Mouse (Mus musculus) kidney, postnatal 0 days (tissue): ENCODE results near the gene Bod1. TPM values are rescaled to one million over a fixed set of nuclear protein-coding genes. Genes with fewer than 3 reads are reported as not detected.
A peak's percentile ranks its signal among the peaks of the same experiment; 100 is the strongest.

ENCODE experiments used
- ATAC-seq: fragments of 200-750 bp; cut with Nextera tagmentation; replicated peaks from 2 replicates; pipeline ENCODE4 v1.8.0; 2017; ENCODE audit warnings: low read depth, moderate number of reproducible peaks, moderate TSS enrichment, moderate library complexity; ENCODE audit not compliant: low FRiP score
- DNase-seq: peaks from one replicate; pipeline ENCODE4 v3.0.0-alpha.2; 2016; ENCODE audit warnings: low spot score
- H3K27ac ChIP-seq: fragments of 300-500 bp; sonication (generic); 2 replicates; pipeline ENCODE4 v1.5.1; 2014; ENCODE audit warnings: mild to moderate bottlenecking
- H3K27me3 ChIP-seq: fragments of 300-500 bp; sonication (generic); 2 replicates; pipeline ENCODE4 v1.6.1; 2014; ENCODE audit warnings: low read length, mixed read lengths; ENCODE audit not compliant: insufficient read depth
- H3K36me3 ChIP-seq: fragments of 300-500 bp; sonication (generic); 2 replicates; pipeline ENCODE4 v1.6.1; 2014; ENCODE audit warnings: low read length, mixed read lengths; ENCODE audit not compliant: insufficient read depth
- H3K4me1 ChIP-seq: fragments of 300-500 bp; sonication (generic); replicated peaks from 2 replicates; pipeline ENCODE4 v1.6.1; 2014; ENCODE audit warnings: antibody characterized with exemption, low read length, mixed read lengths; ENCODE audit not compliant: insufficient read depth
- H3K4me2 ChIP-seq: fragments of 300-500 bp; sonication (generic); 2 replicates; pipeline ENCODE4 v1.6.1; 2014; ENCODE audit warnings: mild to moderate bottlenecking, low read length, moderate library complexity, mixed read lengths
- H3K4me3 ChIP-seq: fragments of 300-500 bp; sonication (generic); replicated peaks from 2 replicates; pipeline ENCODE4 v1.5.1; 2014; ENCODE audit warnings: low read depth, low read length
- H3K9ac ChIP-seq: fragments of 300-500 bp; sonication (generic); 2 replicates; pipeline ENCODE4 v1.6.1; 2014; ENCODE audit warnings: low read depth, low read length
- H3K9me3 ChIP-seq: fragments of 300-500 bp; sonication (generic); replicated peaks from 2 replicates; pipeline ENCODE4 v1.6.1; 2016; ENCODE audit warnings: low read length, inconsistent platforms, mixed read lengths
- CTCF ChIP-seq: IDR thresholded peaks from 2 replicates; pipeline ENCODE4 v1.5.1; 2016; ENCODE audit warnings: antibody characterized with exemption, low read depth, mild to moderate bottlenecking, moderate library complexity
- WGBS: fragments of 180-500 bp; shearing (Covaris S2); extraction: QIAGEN DNeasy Blood & Tissue Kit; methylation state at CpG from one replicate; pipeline ENCODE4 v1.1.7; 2014; 5-methylcytosine and 5-hydroxymethylcytosine counted together
- polyA plus RNA-seq: library from polyadenylated mRNA; unstranded; fragments of >200 nt; fragmentation: Nextera tagmentation; extraction: Ambion mirVana; gene quantifications from 2 replicates; pipeline ENCODE4 v1.2.1, GENCODE M21; 2015

The Bod1 gene
- polyA plus RNA-seq, 1 experiment from 2014 or later: 102 TPM

DNA sequence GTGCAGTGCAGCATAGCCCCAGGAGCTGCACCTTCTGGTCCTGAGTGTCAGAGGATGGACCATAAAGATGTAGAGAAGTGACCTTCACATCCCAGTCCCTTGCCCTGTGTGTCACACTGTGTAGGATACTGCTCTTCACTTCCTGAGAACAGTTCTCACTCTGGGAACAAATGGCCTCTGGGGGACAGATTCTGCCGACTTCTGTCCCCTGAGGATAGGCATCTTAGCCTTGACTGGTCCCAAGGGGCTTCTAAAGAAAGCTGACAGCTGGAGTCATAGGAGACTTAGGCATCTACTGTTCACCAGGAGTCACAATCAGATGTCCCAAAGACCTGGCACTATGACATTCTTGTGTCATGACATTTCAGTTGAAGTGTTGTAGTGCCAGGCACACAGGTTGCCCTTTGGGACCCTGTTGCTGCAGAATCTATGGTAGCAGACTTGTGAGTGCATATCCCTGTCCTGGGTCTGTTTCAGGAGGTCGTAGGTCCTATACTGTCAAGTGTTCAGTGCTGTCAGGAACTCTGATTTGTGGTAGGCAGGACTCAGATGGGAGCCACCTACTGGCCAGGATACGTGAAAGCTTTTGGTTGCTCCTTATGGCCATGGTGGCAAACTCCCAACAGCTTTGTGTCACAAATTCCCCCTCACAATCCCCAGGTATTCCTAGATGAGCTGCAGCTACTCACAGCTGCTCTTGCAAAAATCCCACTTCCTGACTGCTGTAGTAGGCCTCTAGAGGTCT is 30.4 kb downstream of the Bod1 start:
- no peak overlapping the region for H3K27ac ChIP-seq

DNA sequence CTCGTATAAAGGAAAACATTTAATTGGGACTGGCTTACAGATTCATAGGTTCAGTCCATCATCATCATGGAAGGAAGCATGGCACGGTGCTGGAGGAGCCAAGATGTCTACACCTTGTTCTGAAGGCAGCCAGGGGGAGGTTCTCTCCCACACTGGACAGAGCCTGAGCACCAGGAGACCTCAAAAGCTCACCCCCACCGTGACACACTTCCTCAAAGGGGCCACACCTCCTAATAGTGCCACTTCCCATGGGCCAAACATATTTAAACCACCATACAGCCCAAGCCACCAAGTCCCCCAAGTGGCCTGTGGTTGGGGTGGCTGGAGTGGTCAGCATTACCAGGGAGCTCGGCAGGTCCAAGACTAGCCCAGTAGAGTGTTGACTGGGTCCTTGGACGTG is 31.5 kb downstream of the Bod1 start:
- no peak overlapping the region for H3K4me3 ChIP-seq
- WGBS: 71% methylated on average over 5 of the region's 5 CpGs
- no peaks in the 10 kb centered on the region for H3K4me1 ChIP-seq
- no peak for TF ChIP-seq CTCF
- H3K9me3 ChIP-seq: no peaks in the 10 kb centered on the region
- H3K27ac ChIP-seq: no peak overlapping the region
- ATAC-seq: no peak
- H3K36me3 ChIP-seq: no peaks in the 10 kb centered on the region
- no peak for DNase-seq
- H3K27me3 ChIP-seq: no peaks in the 10 kb centered on the region
- no peak overlapping the region for H3K4me2 ChIP-seq
- H3K9ac ChIP-seq: no peak overlapping the region

More for the DNA sequence above, 30.4 kb downstream of the Bod1 start:
- Histone ChIP-seq H3K9me3 (no peaks in the 10 kb centered on the region), H3K36me3 (no peaks in the 10 kb centered on the region), H3K9ac (no peak overlapping the region), H3K27me3 (no peaks in the 10 kb centered on the region), H3K4me1 (no peaks in the 10 kb centered on the region), H3K4me2 (no peak overlapping the region), H3K4me3 (no peak overlapping the region)
- ATAC-seq (no peak), DNase-seq (no peak)
- 32% methylated on average over 3 of the region's 3 CpGs for WGBS
- TF ChIP-seq CTCF: peak; percentile 46

DNA sequence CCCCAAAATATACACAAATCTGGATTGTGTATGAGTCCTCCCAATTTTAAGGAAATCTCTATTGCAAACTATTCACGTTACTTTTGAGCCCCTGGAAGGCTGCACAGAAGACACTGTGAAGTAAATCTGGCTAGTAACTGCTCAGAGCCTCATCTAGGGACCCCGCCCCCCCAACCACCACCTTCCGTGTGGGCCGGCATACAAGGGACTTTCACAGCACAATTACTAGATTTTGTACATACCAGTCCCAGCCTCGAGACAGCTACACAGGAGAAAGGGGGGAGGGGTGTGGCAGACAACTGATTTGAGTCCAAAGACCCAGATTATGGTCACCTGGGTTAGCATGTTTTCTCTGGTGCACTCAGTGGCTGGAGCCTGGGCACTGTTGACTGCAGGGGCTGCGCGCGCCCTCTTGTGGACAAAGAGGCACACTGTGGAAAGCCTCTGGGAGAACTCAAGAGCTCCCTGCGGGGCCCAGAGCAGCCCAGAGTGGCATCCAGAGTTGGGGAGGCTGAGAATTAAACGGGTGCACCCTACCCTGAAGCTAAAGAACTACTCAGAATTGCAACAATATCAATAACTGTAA is 33.8 kb downstream of the Bod1 start:
- no peak overlapping the region for H3K4me3 ChIP-seq
- DNase-seq: peak; percentile 73
- H3K9me3 ChIP-seq: no peaks in the 10 kb centered on the region
- H3K27me3 ChIP-seq: no peaks in the 10 kb centered on the region
- peak; percentile 95 for TF ChIP-seq CTCF
- no peaks in the 10 kb centered on the region for H3K4me1 ChIP-seq
- no peaks in the 10 kb centered on the region for H3K36me3 ChIP-seq
- ATAC-seq: peak; percentile 84; the same call in 1 of the 2 replicates
- 24% methylated on average over 10 of the region's 10 CpGs for WGBS
- H3K9ac ChIP-seq: no peak overlapping the region
- no peak overlapping the region for H3K4me2 ChIP-seq
- no peak overlapping the region for H3K27ac ChIP-seq

DNA sequence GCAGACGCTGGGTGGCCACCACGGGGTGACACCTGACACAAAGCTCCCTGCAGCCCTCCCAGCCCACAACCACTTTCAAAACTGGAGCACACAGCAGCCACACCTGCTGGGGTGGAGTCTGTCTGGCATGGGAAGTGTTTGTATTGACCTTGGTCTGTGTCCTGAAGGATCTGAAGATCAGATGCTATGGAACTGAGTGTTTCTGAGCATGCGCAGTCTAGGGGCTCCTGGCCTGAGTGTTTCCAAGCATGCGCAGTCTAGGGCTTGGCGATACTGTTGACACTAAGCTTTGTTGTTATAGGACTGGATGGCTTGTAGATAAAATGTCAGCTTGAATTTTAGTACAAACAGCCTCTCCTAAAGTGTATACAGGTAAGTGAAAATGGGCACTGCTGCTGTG is 43.0 kb downstream of the Bod1 start:
- H3K9me3 ChIP-seq: no peaks in the 10 kb centered on the region
- DNase-seq (no peak), ATAC-seq (no peak)
- 84% methylated on average over 5 of the region's 5 CpGs for WGBS
- no peaks in the 10 kb centered on the region for H3K4me1 ChIP-seq
- H3K27ac ChIP-seq: no peak overlapping the region
- no peaks in the 10 kb centered on the region for H3K27me3 ChIP-seq
- H3K4me3 ChIP-seq: no peak overlapping the region
- no peak overlapping the region for H3K9ac ChIP-seq
- no peaks in the 10 kb centered on the region for H3K36me3 ChIP-seq
- H3K4me2 ChIP-seq: no peak overlapping the region
- no peak for TF ChIP-seq CTCF

DNA sequence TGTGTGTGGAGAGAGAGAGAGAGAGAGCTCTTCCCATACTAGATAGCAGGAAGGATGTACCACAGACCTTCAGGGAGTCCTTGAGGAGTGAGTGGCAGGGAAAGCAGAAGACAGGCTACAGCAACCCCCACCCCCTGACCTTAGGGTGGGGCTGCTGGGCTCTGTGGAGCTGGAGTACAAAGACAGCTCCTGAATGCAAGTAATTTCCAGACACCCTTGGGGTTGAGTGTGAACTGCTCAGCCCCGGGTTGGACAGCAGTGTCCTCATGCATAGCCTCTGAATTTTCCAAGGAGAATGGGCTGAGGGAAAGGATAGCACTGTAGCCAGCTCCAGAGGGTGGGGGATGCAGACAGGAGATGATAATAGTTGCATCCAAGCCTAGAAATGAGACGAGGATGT is 50.9 kb downstream of the Bod1 start:
- DNase-seq (no peak), ATAC-seq (no peak)
- Histone ChIP-seq H3K9me3 (no peaks in the 10 kb centered on the region), H3K9ac (no peak overlapping the region), H3K4me1 (no peaks in the 10 kb centered on the region), H3K36me3 (no peaks in the 10 kb centered on the region), H3K4me3 (no peak overlapping the region), H3K27ac (no peak overlapping the region), H3K27me3 (no peaks in the 10 kb centered on the region), H3K4me2 (no peak overlapping the region)
- WGBS: 63% methylated on average over 2 of the region's 2 CpGs
- no peak for TF ChIP-seq CTCF

DNA sequence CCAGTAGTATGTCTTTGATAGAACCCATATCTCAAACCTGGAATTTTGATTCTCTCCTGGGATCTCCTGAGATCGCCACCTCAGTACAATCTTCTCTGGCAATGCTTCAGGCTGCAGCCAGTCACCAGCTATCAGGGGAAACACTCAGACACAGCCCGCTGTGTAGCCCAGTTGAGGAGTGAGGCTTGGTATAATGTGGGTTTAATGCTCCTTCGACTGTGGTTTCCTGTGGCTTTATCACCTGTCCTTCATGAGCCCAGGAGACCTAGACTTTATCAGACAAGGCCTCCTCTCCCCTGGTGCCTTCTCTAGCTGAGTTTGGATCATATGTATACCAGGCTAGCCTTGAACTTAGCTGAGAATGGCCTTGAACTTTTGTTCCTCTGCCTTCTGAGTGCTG is 53.9 kb downstream of the Bod1 start:
- Histone ChIP-seq H3K4me2 (no peak overlapping the region), H3K27ac (no peak overlapping the region), H3K9me3 (no peaks in the 10 kb centered on the region), H3K4me1 (no peaks in the 10 kb centered on the region), H3K27me3 (no peaks in the 10 kb centered on the region), H3K9ac (no peak overlapping the region), H3K36me3 (no peaks in the 10 kb centered on the region), H3K4me3 (no peak overlapping the region)
- TF ChIP-seq CTCF: no peak
- WGBS: 77% methylated on average over 3 of the region's 3 CpGs
- no peak for DNase-seq
- ATAC-seq: no peak
